Mouse (Mus musculus): ENCODE results near the gene Ugt1a7c.
"Not testable (repeated sequence)": the region's sequence is repeated elsewhere in the genome, so short reads cannot be mapped to it uniquely, and the experiment has no call there.

Ugt1a7c gene

DNA sequence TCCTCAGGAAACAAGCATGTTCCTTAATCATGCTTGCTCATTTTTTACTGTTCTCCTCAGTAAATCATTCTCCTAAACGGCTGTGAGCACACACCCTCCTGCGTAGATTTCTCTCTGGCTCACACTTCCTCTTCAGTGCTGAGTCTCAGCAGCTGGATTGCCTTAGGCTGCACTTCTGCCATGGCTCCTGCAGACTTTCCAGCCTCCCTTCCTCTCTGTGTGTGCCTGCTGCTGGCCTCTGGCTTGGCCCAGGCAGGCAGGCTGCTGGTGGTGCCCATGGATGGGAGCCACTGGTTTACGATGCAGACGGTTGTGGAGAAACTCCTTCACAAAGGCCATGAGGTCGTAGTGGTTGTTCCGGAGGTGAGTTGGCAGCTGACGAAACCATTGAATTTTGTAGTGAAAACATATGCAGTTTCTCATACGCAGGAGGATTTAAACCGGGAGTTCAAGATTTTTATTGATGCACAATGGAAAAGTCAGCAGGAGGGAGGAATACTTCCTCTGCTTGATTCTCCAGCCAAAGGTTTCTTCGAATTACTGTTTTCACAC, at the start of gene Ugt1a7c:
TSS of gene Ugt1a7c (plus strand) at position 122 of the 552 bp plus-strand sequence.
- peak; percentile 24 for DNase-seq (ENCODE audit: extremely low spot score, low read depth, low spot score)

DNA sequence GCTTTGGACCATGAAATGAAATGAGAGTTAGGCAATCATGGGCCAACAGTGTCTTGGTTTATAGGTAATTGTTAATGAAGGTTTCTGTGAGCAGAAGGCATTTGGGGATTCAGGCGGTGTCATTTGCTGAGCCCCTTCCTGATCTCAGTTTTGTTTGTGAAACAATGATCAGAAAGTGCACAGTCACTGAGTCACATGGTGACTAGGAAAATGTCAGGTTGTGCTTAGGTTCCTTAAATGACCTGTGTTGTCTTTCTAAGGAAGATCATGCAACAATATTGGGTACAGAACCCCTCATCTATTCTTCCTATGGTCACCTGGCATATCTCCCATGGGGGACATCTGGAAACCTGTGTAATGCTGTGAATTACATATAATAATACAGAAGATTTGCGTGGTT, 47.5 kb upstream of the Ugt1a7c start:
- DNase-seq (ENCODE audit: extremely low spot score, low read depth, low spot score), result not testable (repeated sequence)

DNA sequence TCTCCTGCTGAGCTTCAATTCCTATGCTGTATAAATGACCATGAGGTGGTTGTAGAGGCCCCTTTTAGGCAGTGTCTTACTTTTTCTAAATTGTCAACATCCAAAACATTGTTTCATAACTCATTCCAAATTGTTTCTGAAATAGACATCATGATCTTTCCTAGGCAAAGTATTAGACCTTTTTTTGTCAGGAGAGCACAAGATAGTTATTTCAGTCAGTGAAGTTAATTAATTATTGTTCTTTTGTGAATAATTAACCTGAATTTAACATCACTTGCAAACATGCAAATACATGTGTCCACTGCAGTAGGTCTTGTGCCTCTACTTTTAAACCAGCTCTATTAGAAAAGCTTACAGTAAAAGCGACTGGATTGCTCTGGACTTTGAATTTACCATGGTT, 39.8 kb upstream of the Ugt1a7c start, which contains the start of gene Ugt1a10:
TSS of gene Ugt1a10 (plus strand) at position 301 of the 400 bp plus-strand sequence.
- DNase-seq (ENCODE audit: extremely low spot score, low read depth, low spot score), result no peak

DNA sequence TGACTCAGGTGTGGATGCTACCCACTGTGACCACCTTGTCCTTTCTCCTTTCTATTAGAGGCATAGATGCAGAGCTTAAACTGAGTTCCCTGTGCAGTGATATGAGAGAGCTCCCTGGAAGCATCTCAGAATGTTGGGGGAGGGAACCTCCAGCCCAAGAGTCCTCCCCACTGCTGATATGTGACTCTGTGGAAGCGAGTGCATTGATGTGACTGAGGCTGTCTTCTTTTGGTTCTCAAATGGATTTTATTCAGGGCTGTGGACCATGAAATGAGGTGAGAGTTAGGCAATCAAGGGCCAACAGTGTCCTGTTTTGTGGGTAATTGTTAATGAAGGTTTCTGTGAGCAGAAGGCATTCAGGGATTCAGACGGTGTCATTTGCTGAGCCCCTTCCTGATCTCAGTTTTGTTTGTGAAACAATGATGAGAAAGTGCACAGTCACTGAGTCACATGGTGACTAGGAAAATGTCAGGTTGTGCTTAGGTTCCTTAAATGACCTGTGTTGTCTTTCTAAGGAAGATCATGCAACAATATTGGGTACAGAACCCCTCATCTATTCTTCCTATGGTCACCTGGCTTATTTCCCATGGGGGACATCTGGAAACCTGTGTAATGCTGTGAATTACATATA, 28.3 kb upstream of the Ugt1a7c start:
- DNase-seq (ENCODE audit: extremely low spot score, low read depth, low spot score), result not testable (repeated sequence)

DNA sequence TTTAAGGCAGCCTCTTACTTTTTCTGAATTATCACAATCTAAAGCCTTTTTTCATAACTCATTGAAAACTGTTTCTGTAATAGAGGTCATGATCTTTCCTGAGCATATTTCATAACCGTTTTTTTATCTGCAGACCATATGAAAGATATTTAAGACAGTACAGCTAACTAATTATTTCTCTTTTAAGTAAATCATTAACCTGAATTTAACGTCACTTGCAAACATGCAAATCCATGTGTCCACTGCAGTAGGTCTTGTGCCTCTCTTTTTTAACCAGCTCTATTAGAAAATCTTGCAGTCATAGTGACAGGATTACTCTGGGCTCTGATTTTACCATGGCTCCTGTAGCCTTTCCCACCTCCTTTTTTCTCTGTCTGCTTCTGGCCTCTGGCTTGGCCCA, 24.4 kb upstream of the Ugt1a7c start, which contains the start of gene Ugt1a9:
TSS of gene Ugt1a9 (plus strand) at position 306 of the 400 bp plus-strand sequence.
- no peak for DNase-seq (ENCODE audit: extremely low spot score, low read depth, low spot score)

DNA sequence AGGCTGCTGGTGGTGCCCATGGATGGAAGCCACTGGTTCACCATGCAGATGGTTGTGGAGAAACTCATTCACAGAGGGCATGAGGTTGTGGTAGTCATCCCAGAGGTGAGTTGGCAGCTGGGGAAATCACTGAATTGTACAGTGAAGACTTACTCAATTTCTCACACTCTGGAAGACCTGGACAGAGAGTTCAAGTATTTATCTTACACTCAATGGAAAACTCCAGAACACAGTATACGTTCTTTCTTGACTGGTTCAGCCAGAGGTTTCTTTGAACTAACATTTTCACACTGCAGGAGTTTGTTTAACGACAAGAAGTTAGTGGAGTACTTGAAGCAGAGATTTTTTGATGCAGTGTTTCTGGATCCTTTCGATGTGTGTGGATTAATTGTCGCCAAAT, 24.0 kb upstream of the Ugt1a7c start:
- no peak for DNase-seq (ENCODE audit: extremely low spot score, low read depth, low spot score)

DNA sequence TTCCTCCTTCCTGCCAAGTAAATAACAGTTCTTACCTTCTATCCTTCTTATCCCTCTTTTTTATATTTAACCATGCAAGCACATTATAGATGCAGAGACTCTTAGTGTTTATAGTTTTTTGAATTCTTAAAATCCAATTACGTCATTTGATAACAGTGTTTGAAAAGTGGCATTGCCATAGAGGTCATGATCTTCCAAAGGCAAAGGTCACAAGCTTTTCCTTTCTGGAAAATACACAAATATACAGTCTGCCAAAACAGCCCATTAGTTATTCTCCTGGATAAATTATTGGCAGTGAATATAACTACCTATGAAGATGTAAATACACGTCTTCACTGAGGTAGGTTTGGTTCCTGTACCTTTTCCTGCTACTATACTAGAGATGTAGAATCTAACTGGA, 20.4 kb upstream of the Ugt1a7c start:
- no peak for DNase-seq (ENCODE audit: extremely low spot score, low read depth, low spot score)

DNA sequence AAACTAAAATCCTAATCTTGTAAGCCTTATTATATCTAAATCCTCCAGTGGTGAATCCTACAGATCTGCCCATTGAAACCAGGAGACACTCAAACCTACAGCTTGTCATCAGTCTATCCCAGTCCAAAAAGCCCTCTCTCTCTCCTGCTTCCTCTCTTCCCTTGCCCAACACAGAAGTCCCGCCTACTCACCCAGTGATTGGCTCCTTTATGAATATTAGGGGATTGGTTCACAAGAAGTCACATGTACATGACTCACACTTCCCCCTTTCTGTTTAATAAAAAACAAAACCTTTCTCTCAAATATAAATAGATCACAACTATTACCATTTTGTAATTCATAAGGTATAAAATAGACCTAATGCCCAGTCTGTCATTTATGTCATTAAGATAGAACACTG, 17.7 kb upstream of the Ugt1a7c start:
- DNase-seq (ENCODE audit: extremely low spot score, low read depth, low spot score), result no peak

DNA sequence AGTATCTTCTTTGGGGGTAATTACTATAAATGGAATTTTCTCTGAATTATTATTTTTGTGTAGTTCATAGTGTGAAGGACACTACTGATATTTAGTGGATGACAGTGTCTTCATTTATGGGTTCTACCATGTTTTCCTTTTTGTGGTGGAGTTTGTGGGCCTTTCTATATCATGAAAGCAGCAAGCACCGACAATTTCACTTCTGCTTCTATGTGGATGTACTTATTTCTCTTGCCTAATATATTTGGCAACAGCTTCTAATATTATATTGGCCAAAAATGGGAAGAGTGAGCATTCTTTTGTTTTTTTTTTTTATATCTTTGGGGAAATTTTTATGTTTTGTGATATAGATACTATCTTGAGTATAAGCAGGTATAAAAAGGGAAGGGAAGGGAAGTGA, 13.2 kb upstream of the Ugt1a7c start:
- no peak for DNase-seq (ENCODE audit: extremely low spot score, low read depth, low spot score)

DNA sequence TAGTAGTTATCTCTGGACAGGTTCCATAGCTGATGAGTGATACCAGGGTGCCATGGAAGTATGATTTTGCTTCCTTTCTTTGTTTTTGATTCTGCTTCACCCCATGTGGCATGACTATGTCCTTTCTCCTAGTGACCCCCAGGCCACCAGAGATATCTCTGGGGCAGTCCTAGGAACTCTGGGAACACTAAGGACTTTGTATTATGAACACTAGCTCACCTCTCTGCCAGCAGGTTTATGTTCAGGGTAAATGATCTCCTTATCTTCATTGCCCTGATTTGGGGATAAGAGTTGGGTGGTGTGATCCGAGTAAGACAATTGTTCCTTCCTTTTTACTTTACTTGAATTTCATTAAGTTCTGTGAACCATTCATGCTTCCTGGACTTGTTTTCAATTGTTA, 8.7 kb upstream of the Ugt1a7c start:
- DNase-seq (ENCODE audit: extremely low spot score, low read depth, low spot score), result no peak

DNA sequence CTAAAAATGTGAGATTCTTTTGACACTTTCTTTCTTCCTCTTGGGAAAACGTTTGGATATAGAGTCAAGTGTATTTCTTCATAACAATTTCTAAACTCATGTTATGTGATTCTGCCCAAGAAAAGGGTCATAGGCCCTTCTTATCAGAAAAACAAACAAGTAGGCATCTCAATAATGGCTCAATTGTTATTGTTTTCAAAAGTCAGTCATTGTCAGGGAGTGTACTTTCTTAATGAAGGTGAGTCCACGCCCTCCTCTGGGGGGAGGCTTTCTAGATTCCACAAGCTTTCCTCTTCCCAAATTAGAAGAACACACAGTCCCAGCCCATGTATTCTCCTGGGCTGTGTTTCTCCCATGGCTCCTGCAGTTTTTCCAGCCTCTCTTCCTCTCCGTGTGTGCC, 7.3 kb upstream of the Ugt1a7c start, which contains the start of gene Ugt1a8:
TSS of gene Ugt1a8 (plus strand) at position 301 of the 400 bp plus-strand sequence.
- no peak for DNase-seq (ENCODE audit: extremely low spot score, low read depth, low spot score)

DNA sequence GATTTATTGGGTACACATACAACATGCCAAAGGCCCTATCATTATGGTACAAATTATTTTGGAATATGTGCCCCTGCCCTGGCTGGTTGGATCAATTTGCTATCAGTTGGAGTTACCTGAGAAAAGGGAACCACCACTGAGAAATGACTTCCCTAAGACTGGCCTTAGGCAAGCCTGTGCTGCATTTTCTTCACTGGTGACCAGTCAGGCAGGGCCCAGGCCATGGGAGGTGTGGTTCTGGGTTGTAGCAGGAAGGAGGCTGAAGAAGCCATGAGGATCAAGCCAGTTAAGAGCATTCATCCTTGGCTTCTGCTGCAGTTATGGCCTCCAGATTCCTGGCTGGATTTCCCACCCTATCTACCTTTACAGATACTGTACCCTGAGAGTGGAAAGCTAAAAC, 2.5 kb upstream of the Ugt1a7c start:
- no peak for DNase-seq (ENCODE audit: extremely low spot score, low read depth, low spot score)

DNA sequence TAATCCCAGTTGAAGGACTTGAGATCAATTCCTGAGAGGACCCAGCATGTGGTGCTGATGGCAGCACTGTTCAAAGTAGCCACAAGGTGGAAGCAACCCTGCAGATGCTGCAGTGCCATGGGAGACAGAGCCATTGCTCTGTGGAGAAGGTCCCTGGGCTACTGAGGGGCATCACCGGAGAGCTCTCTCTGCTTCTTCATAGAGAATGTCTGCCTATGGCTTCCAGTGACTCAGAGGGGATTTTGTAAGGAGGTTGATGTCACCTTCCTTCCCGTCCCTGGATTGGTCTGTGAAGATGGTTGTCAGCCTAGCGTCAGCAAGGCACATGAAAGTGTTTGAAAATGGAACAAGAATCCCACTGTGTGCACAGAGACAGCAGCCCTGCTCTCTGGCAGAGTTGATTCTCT, 589 bp upstream of the Ugt1a7c start:
- DNase-seq (ENCODE audit: extremely low spot score, low read depth, low spot score), result not testable (repeated sequence)

DNA sequence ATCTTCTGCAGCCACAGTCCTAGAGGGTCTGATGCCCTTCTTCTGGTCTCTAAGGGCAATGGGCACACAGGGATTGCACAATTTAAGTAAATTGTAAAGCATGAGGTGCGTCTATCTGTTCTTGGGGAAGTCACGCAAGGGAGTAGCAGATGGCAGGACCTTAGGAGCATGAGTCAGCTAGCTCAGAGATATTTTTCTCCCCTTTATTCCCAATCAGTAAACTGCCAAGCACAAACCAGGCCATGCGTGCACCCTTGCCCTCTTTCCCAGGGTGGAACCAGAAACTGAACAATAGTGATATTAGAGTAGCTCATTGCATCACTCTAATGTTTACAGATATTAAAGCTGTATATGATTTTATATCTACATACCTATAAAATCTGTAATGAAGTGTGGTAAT, 3.7 kb downstream of the Ugt1a7c start:
- DNase-seq (ENCODE audit: extremely low spot score, low read depth, low spot score), result not testable (repeated sequence)

DNA sequence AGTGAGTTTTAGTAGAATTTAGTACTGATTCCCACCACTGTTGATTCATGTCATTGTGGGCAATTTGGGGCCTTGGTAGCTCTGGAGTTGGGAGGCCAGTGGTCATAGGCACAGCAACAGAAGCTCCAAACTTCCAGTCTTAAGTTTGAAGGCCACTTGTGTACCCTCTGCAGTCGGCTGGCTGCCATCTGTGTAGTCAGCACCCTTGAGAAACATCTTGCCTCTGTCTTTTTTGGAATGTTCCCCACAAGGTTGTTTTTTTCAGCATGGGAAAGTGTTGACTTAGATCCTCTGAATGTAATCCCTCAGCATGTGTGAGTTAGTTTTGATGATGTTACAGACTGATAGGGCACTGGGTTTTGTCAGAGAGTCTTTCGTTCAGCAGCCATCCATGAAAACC, 4.8 kb downstream of the Ugt1a7c start:
- not testable (repeated sequence) for DNase-seq (ENCODE audit: extremely low spot score, low read depth, low spot score)

DNA sequence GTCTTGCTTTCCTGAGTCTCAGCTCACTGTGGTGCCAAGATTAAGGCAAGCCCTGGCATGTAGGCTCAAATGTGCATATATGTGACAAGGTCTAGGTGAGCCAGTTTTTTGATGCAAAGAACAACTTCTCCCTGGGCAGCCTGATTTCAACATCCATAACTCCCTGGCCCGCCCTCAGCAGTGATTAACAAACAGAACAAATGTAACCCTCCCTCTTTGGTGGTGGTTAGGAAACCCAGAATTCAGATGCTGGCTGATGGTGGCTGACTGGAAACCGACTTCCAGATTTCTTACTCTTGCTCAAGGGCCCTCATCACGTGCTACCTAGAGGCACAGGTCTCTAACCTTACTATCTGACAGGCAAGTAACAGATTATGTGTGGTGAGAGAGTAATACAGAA, 8.2 kb downstream of the Ugt1a7c start, which contains the start of gene Ugt1a6b:
TSS of gene Ugt1a6b (plus strand) at position 234 of the 400 bp plus-strand sequence.
- DNase-seq (ENCODE audit: extremely low spot score, low read depth, low spot score), result not testable (repeated sequence)

DNA sequence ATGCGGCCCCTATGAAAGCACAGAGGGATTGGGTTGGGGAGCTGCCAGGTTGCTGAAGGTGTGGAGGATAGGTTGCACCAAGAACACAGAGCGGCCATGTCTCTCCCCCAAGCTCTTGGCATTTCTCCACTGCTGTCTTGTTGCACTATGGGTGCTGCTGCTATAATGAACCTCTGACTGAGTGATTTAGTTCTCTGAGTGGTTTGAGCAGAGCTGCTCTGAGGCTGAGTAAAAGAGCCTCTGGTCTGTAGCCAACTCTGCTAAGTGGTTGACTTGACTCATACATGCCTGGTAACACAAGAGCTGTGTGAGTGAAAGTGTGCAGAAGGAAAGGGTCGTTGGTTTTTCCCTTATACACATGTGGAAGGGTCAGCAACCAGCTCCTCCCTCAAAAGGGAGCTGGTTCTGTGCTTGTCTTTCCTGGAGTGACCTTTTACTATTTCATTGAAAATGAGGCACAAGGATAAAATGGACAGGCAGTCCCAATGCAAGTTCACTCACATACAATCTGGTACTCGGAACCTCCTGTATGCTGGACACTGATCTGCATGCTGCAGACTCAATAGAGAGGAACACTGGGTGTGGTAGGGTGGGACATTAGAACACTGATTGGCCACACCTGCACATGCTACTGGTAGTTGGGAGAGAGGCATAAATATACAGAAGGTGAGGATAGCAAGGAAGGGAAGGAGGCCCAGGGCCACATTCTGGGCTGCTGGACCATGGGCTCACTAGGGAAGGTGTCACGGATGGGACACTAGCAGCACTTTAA, 9.0 kb downstream of the Ugt1a7c start:
- not testable (repeated sequence) for DNase-seq (ENCODE audit: extremely low spot score, low read depth, low spot score)

DNA sequence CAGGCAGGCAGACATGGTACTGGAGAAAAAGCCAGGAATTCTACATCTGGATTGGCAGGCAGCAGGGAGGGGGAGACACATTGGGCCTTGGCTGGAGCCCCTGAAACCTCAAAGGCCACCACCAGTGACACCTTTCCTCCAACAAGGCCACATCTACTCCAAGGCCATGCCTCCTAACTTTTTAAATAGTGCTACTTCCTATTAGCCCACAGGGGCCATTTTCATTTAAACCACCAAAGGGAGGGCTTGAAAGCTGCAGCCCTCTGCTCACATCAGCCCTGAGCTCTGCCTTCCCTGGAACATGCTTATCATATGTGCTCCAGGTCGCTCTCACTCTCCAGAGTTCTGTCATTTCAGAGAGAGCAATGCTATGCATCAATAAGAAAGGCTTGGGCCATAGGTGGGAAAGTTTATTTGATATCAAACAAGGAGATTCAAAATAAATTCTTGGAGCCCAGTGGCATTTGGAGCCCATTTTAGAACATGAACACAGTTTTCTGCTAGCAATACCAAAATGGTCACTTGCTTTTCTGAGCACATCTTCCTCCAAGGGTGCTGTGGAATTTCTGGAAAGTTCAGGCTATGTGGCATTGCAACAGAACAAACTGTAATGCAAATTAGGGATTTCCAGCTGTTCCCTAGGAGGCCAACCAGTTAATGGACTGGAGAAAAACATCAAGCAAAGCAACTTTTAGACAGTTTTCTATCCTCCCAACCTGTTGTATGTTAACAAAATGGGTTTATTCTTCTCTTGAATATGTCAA, 10.0 kb downstream of the Ugt1a7c start:
- no peak for DNase-seq (ENCODE audit: extremely low spot score, low read depth, low spot score)

DNA sequence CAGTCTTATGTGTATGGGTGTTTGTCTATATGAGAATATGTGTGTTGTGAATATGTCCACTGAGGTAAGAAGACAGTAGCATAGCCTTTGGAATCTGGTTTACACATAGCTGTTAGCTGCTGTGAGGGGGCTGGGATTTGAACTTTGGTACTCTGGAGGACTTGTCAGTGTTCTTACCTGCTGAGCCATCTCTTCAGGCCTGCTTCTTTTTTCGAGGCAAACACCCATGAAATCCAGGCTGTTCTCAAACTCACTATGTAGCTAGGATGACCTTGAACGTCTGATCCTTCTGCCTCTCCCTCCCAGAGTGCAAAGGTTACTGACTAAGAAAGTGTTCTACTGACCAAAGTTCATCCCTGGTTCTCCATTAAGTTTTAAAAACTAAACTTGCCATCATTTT, 10.8 kb downstream of the Ugt1a7c start:
- no peak for DNase-seq (ENCODE audit: extremely low spot score, low read depth, low spot score)

DNA sequence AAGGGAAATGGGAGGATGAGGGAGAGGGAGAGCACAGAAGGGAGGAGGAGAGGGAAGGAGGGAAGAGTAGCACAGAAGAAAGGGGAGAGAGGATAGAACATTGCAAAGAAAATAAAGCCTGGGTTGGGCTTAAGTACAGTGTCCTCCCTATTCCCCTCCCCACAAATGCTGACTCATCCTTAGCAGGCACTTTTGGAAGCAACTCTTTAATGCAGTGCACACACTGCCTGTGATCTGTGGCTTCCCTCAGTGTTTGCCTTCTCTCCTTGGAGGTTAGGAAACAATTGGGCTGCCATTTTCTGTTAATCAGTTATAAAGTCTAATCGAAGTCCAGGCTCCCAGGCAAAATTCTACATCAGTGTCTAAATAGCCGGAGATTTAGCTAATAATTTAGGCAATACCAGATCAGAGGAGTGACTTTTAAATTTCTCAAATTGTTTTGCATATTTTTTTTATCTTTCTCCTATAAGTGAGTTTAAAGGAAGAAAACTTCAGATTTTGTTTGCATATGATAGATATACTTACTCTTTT, 14.2 kb downstream of the Ugt1a7c start:
- DNase-seq (ENCODE audit: extremely low spot score, low read depth, low spot score), result not testable (repeated sequence)

DNA sequence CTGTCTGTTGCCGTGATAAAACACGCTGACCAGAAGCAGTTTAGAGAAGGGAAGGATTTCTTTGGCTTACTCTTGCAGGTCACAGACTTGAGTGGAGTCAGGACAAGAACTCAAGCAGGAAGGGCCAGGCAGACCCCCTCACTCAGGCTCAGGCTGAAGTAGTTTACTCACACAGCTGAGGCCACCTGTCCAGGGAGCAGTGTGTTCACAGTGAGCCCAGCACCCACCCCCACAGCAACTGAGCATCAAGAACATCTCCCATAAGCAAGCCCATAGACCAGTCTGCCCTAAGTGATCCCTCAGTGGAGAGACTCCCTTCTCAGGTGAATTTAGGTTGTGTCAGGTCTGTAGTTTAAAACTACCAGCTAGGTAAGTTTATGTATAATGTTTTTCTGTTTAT, 14.7 kb downstream of the Ugt1a7c start:
- DNase-seq (ENCODE audit: extremely low spot score, low read depth, low spot score), result not testable (repeated sequence)
